10 mouse cellular contexts compared by ENCODE assay signal in genomic region chr11:69429313-69429712, GRCm38 (mm10). TPM values are rescaled to one million over a fixed set of nuclear protein-coding genes. Genes with fewer than 3 reads are reported as not detected.
A peak's percentile ranks its signal among the peaks of the same experiment; 100 is the strongest.
DNase-seq lines count a peak whose midpoint lies in the region; ATAC-seq and TF ChIP-seq lines count a peak whose summit lies in the region.
"Had no signal": no experiment of that assay in that cellular context is flagged by ENCODE, and none has a peak within 500 bp of the region (broad histone marks: within the 10 kb centered on the region; RNA-seq: fewer than 3 reads in every experiment).

No protein-coding gene starts in this region.

- 33% methylated on average over 2 of the region's 2 CpGs for WGBS in heart, embryonic 10.5 days
- 15% methylated on average over 2 of the region's 2 CpGs for WGBS in stomach, embryonic 16.5 days
- 30% methylated on average over 2 of the region's 2 CpGs for WGBS in stomach, postnatal 0 days
- 29% methylated on average over 2 of the region's 2 CpGs for WGBS in small intestine, adult 2 months

- peaks cover 18% of the 10 kb centered on the region for H3K4me1 ChIP-seq in heart, embryonic 10.5 days
- H3K4me1 ChIP-seq in stomach, embryonic 16.5 days (ENCODE audit: control insufficient read depth, insufficient read depth, low read length) = peaks cover 17% of the 10 kb centered on the region
- no peaks in the 10 kb centered on the region for H3K4me1 ChIP-seq in stomach, postnatal 0 days (replicated peaks; ENCODE audit: control insufficient read depth, insufficient read depth)
- peaks cover 4% of the 10 kb centered on the region for H3K4me1 ChIP-seq in small intestine, adult 2 months (ENCODE audit: control insufficient read depth, insufficient read depth, insufficient read length, low read length)

- no peak overlapping the region for H3K4me3 ChIP-seq in heart, embryonic 10.5 days
- H3K4me3 ChIP-seq in stomach, embryonic 16.5 days (replicated peaks; ENCODE audit: low read length) = no peak overlapping the region
- no peak overlapping the region for H3K4me3 ChIP-seq in stomach, postnatal 0 days (ENCODE audit: low read depth, low read length)
- H3K4me3 ChIP-seq in small intestine, adult 2 months (ENCODE audit: low read depth, low read length) = no peak overlapping the region
- H3K4me3 ChIP-seq: liver, embryonic 13.5 days had no signal

- no peak for TF ChIP-seq POLR2A in small intestine, adult 2 months (IDR thresholded peaks at IDR 0.05; ENCODE audit: low read depth, low read length)

- no peaks in the 10 kb centered on the region for H3K36me3 ChIP-seq in heart, embryonic 10.5 days
- no peaks in the 10 kb centered on the region for H3K36me3 ChIP-seq in stomach, embryonic 16.5 days (ENCODE audit: control insufficient read depth, insufficient read depth, low read length)
- no peaks in the 10 kb centered on the region for H3K36me3 ChIP-seq in stomach, postnatal 0 days (ENCODE audit: control insufficient read depth, insufficient read depth, low read length)
- no peaks in the 10 kb centered on the region for H3K36me3 ChIP-seq in small intestine, adult 2 months (ENCODE audit: control insufficient read depth, insufficient read depth, low read length)
- H3K36me3 ChIP-seq: liver, embryonic 13.5 days had no signal

- H3K27ac ChIP-seq in heart, embryonic 10.5 days = no peak overlapping the region
- H3K27ac ChIP-seq in stomach, embryonic 16.5 days (ENCODE audit: low read length) = peak overlapping the region; percentile 36
- H3K27ac ChIP-seq in stomach, postnatal 0 days (replicated peaks) = no peak overlapping the region
- peak overlapping the region; percentile 35; the same call in 1 of the 2 replicates for H3K27ac ChIP-seq in small intestine, adult 2 months (ENCODE audit: insufficient read depth, low read depth, low read length)
- H3K27ac ChIP-seq: liver, embryonic 13.5 days had no signal

- no peaks in the 10 kb centered on the region for H3K9me3 ChIP-seq in heart, embryonic 10.5 days
- no peaks in the 10 kb centered on the region for H3K9me3 ChIP-seq in stomach, embryonic 16.5 days (replicated peaks; ENCODE audit: control insufficient read depth, low read length)
- H3K9me3 ChIP-seq in stomach, postnatal 0 days (ENCODE audit: control insufficient read depth, low read length) = no peaks in the 10 kb centered on the region
- H3K9me3 ChIP-seq: liver, embryonic 13.5 days had no signal

- ATAC-seq in stomach, embryonic 16.5 days (ENCODE audit: insufficient read depth, low FRiP score) = no peak
- no peak for ATAC-seq in stomach, postnatal 0 days (ENCODE audit: low FRiP score, low TSS enrichment)

- no peak for TF ChIP-seq EP300 in stomach, postnatal 0 days (optimal IDR thresholded peaks at IDR 0.05)

- peaks cover 6% of the 10 kb centered on the region; the same call in 1 of the 2 replicates for H3K27me3 ChIP-seq in heart, embryonic 10.5 days (ENCODE audit: insufficient read depth, poor library complexity, severe bottlenecking)
- no peaks in the 10 kb centered on the region for H3K27me3 ChIP-seq in stomach, embryonic 16.5 days (ENCODE audit: control insufficient read depth, insufficient read depth, low read length)
- H3K27me3 ChIP-seq in stomach, postnatal 0 days (ENCODE audit: control insufficient read depth, insufficient read depth, low read length) = no peaks in the 10 kb centered on the region
- H3K27me3 ChIP-seq in small intestine, adult 2 months (ENCODE audit: control insufficient read depth, insufficient read depth, low read length) = no peaks in the 10 kb centered on the region
- H3K27me3 ChIP-seq: liver, embryonic 13.5 days had no signal

- TF ChIP-seq CTCF in stomach, postnatal 0 days (IDR thresholded peaks at IDR 0.05; ENCODE audit: low read depth) = no peak
- TF ChIP-seq CTCF in small intestine, adult 2 months (IDR thresholded peaks at IDR 0.05; ENCODE audit: extremely low read depth, insufficient read length, insufficient replicate concordance, low read depth, low read length) = no peak

- peak overlapping the region; percentile 23 for H3K9ac ChIP-seq in stomach, embryonic 16.5 days (ENCODE audit: low read length)
- H3K9ac ChIP-seq in stomach, postnatal 0 days (ENCODE audit: low read length) = no peak overlapping the region
- H3K9ac ChIP-seq: liver, embryonic 13.5 days had no signal

- H3K4me2 ChIP-seq in stomach, embryonic 16.5 days (ENCODE audit: low read depth, low read length) = no peak overlapping the region
- H3K4me2 ChIP-seq in stomach, postnatal 0 days (replicated peaks; ENCODE audit: low read depth) = no peak overlapping the region
- H3K4me2 ChIP-seq: liver, embryonic 13.5 days had no signal

- peak; percentile 58 for DNase-seq in heart, adult 8-10 months (ENCODE audit: low spot score)
- DNase-seq in heart, embryonic 10.5 days (ENCODE audit: low spot score) = no peak
- no peak for DNase-seq in stomach, postnatal 0 days (ENCODE audit: low spot score)
- peak; percentile 53 for DNase-seq in kidney, postnatal 10 days
- no peak for DNase-seq in layer of hippocampus, adult 18-20 months (ENCODE audit: low spot score in 2 of 2)
- no peak for DNase-seq in spleen, postnatal 4 days (ENCODE audit: low spot score in 2 of 2)
- DNase-seq: thymus, adult 2 months had no signal

RNA-seq across cellular contexts. Expression of gene Kdm6b, which starts 15.8 kb away (rescaled TPM):
- total RNA-seq in heart, adult 8-10 months (2022) = 10 to 100 TPM; 19.1 to 26.2 (median 22.3) TPM
- polyA plus RNA-seq in heart, embryonic 10.5 days (2016; fragmentation: Nextera tagmentation; extraction: Ambion mirVana) = 20.9 and 26.9 TPM in 2 replicates
- 21.2 and 21.4 TPM in 2 replicates for polyA plus RNA-seq in stomach, embryonic 16.5 days (2015; fragmentation: Nextera tagmentation; extraction: Ambion mirVana)
- polyA plus RNA-seq in stomach, postnatal 0 days (2015; fragmentation: Nextera tagmentation; extraction: Ambion mirVana) = 12.9 and 13.1 TPM in 2 replicates
- 13.5 and 35.4 TPM in 2 replicates for polyA plus RNA-seq in small intestine, adult 2 months (2012; rRNA removed)
- total RNA-seq in layer of hippocampus, adult 18-20 months (2021) = 10 to 100 TPM; 35.7 to 39.3 TPM

RNA-seq across cellular contexts. Expression of gene Tmem88, which starts 31.3 kb away (rescaled TPM):
- total RNA-seq in heart, adult 8-10 months (2022) = 10 to 100 TPM; 13.2 to 24.7 (median 19.5) TPM
- polyA plus RNA-seq in heart, embryonic 10.5 days (2016; fragmentation: Nextera tagmentation; extraction: Ambion mirVana) = 38.9 and 52.5 TPM in 2 replicates
- polyA plus RNA-seq in stomach, embryonic 16.5 days (2015; fragmentation: Nextera tagmentation; extraction: Ambion mirVana) = 26.4 and 28.7 TPM in 2 replicates
- 14.9 and 17.8 TPM in 2 replicates for polyA plus RNA-seq in stomach, postnatal 0 days (2015; fragmentation: Nextera tagmentation; extraction: Ambion mirVana)
- 11.2 and 16.5 TPM in 2 replicates for polyA plus RNA-seq in small intestine, adult 2 months (2012; rRNA removed)
- total RNA-seq in layer of hippocampus, adult 18-20 months (2021) = 1 to 10 TPM; 2.5 to 2.7 TPM

RNA-seq across cellular contexts. Expression of gene Cyb5d1, which starts 33.9 kb away (rescaled TPM):
- total RNA-seq in heart, adult 8-10 months (2022) = 10 to 100 TPM; 33.3 to 39.8 (median 36.9) TPM
- 27.4 and 31.8 TPM in 2 replicates for polyA plus RNA-seq in heart, embryonic 10.5 days (2016; fragmentation: Nextera tagmentation; extraction: Ambion mirVana)
- polyA plus RNA-seq in stomach, embryonic 16.5 days (2015; fragmentation: Nextera tagmentation; extraction: Ambion mirVana) = 29.4 TPM in 2 replicates
- polyA plus RNA-seq in stomach, postnatal 0 days (2015; fragmentation: Nextera tagmentation; extraction: Ambion mirVana) = 9.1 and 9.5 TPM in 2 replicates
- polyA plus RNA-seq in small intestine, adult 2 months (2012; rRNA removed) = 4.3 and 5.3 TPM in 2 replicates
- total RNA-seq in layer of hippocampus, adult 18-20 months (2021) = 10 to 100 TPM; 47.8 to 51.2 TPM

RNA-seq across cellular contexts. Expression of gene Naa38, which starts 34.0 kb away (rescaled TPM):
- 100 to 1,000 TPM; 109 to 140 (median 120) TPM for total RNA-seq in heart, adult 8-10 months (2022)
- polyA plus RNA-seq in heart, embryonic 10.5 days (2016; fragmentation: Nextera tagmentation; extraction: Ambion mirVana) = 158 and 165 TPM in 2 replicates
- 144 and 148 TPM in 2 replicates for polyA plus RNA-seq in stomach, embryonic 16.5 days (2015; fragmentation: Nextera tagmentation; extraction: Ambion mirVana)
- 153 and 170 TPM in 2 replicates for polyA plus RNA-seq in stomach, postnatal 0 days (2015; fragmentation: Nextera tagmentation; extraction: Ambion mirVana)
- 129 and 163 TPM in 2 replicates for polyA plus RNA-seq in small intestine, adult 2 months (2012; rRNA removed)
- total RNA-seq in layer of hippocampus, adult 18-20 months (2021) = 100 to 1,000 TPM; 107 to 123 TPM

Comparison
In these comparisons a context has a peak if more than half of its experiments do, and no peak if none do; other contexts are left out.
1. DNase-seq: peak in heart, adult 8-10 months (single experiment) and kidney, postnatal 10 days (single experiment); none in heart, embryonic 10.5 days (single experiment), stomach, postnatal 0 days (single experiment), layer of hippocampus, adult 18-20 months (0 of 2) and spleen, postnatal 4 days (0 of 2).
2. H3K27ac ChIP-seq: peak in stomach, embryonic 16.5 days (single experiment) and small intestine, adult 2 months (single experiment); none in heart, embryonic 10.5 days (single experiment) and stomach, postnatal 0 days (single experiment).